Mouse (Mus musculus) bone marrow macrophage, adult 2 months (primary cell): ENCODE measurements around the gene Supt20.

Experiments used
- CTCF ChIP-seq: IDR thresholded peaks from 2 replicates; pipeline ENCODE4 v1.5.1; 2012; ENCODE audit warnings: low read depth, mild to moderate bottlenecking, low read length, moderate library complexity
- POLR2A ChIP-seq: IDR thresholded peaks from 2 replicates; pipeline ENCODE4 v1.6.1; 2012; ENCODE audit warnings: mild to moderate bottlenecking, low read depth, low read length, borderline replicate concordance

GRCm38 (mm10) chr3:54659736-54660135 lies 32.9 kb upstream of the Supt20 start:
- TF ChIP-seq POLR2A (no peak), CTCF (no peak)
